Mouse (Mus musculus): Measurements from ENCODE around the gene Mrps7.
A peak's percentile ranks its signal among the peaks of the same experiment; 100 is the strongest.

Gene Mrps7

GRCm38 (mm10) chr11:115608421-115609399 is 5.0 kb downstream of the Mrps7 start:
- no peak for DNase-seq (ENCODE audit: low spot score)

GRCm38 (mm10) chr11:115609576-115609975 is 5.9 kb downstream of the Mrps7 start:
- no peak for DNase-seq (ENCODE audit: low spot score)

GRCm38 (mm10) chr11:115611173-115611572 is 7.4 kb downstream of the Mrps7 start:
- no peak for DNase-seq (ENCODE audit: low spot score)

- peak; percentile 73 for DNase-seq (ENCODE audit: low spot score)
These were observed 8.3 kb downstream of the Mrps7 start for GRCm38 (mm10) chr11:115612059-115612409.

GRCm38 (mm10) chr11:115612410-115613137 is 8.8 kb downstream of the Mrps7 start, which contains the start of gene Mif4gd:
Gene Mif4gd (minus strand): TSS chr11:115612969.
- peak; percentile 92 for DNase-seq (ENCODE audit: low spot score)

- no peak for DNase-seq (ENCODE audit: low spot score)
These were observed 9.6 kb downstream of the Mrps7 start for GRCm38 (mm10) chr11:115613138-115613945.

- no peak for DNase-seq (ENCODE audit: low spot score)
These were observed 10.8 kb downstream of the Mrps7 start for GRCm38 (mm10) chr11:115614346-115615107.

GRCm38 (mm10) chr11:115615108-115615825 is 11.5 kb downstream of the Mrps7 start:
- DNase-seq (ENCODE audit: low spot score): peak; percentile 39

- DNase-seq (ENCODE audit: low spot score): no peak
These were observed 12.2 kb downstream of the Mrps7 start for GRCm38 (mm10) chr11:115615875-115616274.

- DNase-seq (ENCODE audit: low spot score): no peak
These were observed 12.6 kb downstream of the Mrps7 start for GRCm38 (mm10) chr11:115616371-115616770.

- no peak for DNase-seq (ENCODE audit: low spot score)
These were observed 13.2 kb downstream of the Mrps7 start for GRCm38 (mm10) chr11:115616893-115617292.

GRCm38 (mm10) chr11:115618001-115618400 is 14.3 kb downstream of the Mrps7 start:
- DNase-seq (ENCODE audit: low spot score): no peak

GRCm38 (mm10) chr11:115618732-115619516 is 15.2 kb downstream of the Mrps7 start:
- DNase-seq (ENCODE audit: low spot score): no peak

- no peak for DNase-seq (ENCODE audit: low spot score)
These were observed 16.2 kb downstream of the Mrps7 start for GRCm38 (mm10) chr11:115619949-115620348.

GRCm38 (mm10) chr11:115623487-115624070 is 19.9 kb downstream of the Mrps7 start:
- no peak for DNase-seq (ENCODE audit: low spot score)

GRCm38 (mm10) chr11:115625877-115626276 is 22.2 kb downstream of the Mrps7 start:
- DNase-seq (ENCODE audit: low spot score): no peak

- no peak for DNase-seq (ENCODE audit: low spot score)
These were observed 23.3 kb downstream of the Mrps7 start for GRCm38 (mm10) chr11:115626824-115627616.

- DNase-seq (ENCODE audit: low spot score): peak; percentile 96
These were observed 24.2 kb downstream of the Mrps7 start, which contains the start of gene Slc25a19 for GRCm38 (mm10) chr11:115627705-115628464. Gene Slc25a19 (minus strand): TSS chr11:115628295.

All from ovary, postnatal 14 days (tissue).